Mouse (Mus musculus) spleen, adult 2 months (tissue): Measurements from ENCODE around the gene Polm. TPM values are rescaled to one million over a fixed set of nuclear protein-coding genes. Genes with fewer than 3 reads are reported as not detected.

Source experiments
- DNase-seq, 2 experiments: peaks; one replicate each; pipeline versions ENCODE4 v3.0.0 to v3.0.0-alpha.2; 2012 to 2021; ENCODE audit warnings: low spot score in 2 of 2, low read depth in 1 of 2
- H3K27ac ChIP-seq: fragments of 200-500 bp; 2 replicates; pipeline ENCODE4 v1.5.1; 2012; ENCODE audit warnings: low read length, inconsistent platforms; ENCODE audit not compliant: insufficient read depth
- H3K27me3 ChIP-seq: fragments of 200-500 bp; 2 replicates; pipeline ENCODE4 v1.6.1; 2012; ENCODE audit warnings: mild to moderate bottlenecking, moderate library complexity, low read length, inconsistent platforms; ENCODE audit not compliant: control insufficient read depth, insufficient read depth
- H3K36me3 ChIP-seq: fragments of 200-500 bp; 2 replicates; pipeline ENCODE4 v1.6.1; 2012; ENCODE audit warnings: mild to moderate bottlenecking, low read length, inconsistent platforms; ENCODE audit not compliant: control insufficient read depth, insufficient read depth
- H3K4me1 ChIP-seq: fragments of 200-500 bp; 2 replicates; pipeline ENCODE4 v1.6.1; 2011; ENCODE audit warnings: inconsistent platforms; ENCODE audit not compliant: control insufficient read depth, insufficient read depth, insufficient read length
- H3K4me3 ChIP-seq: fragments of 200-500 bp; 2 replicates; pipeline ENCODE4 v1.5.1; 2011; ENCODE audit warnings: mild to moderate bottlenecking, inconsistent platforms; ENCODE audit not compliant: insufficient read depth, insufficient read length; ENCODE audit errors: extremely low read depth
- CTCF ChIP-seq: fragments of 200-500 bp; IDR thresholded peaks from 2 replicates; pipeline ENCODE4 v1.5.1; 2011; ENCODE audit warnings: mild to moderate bottlenecking, inconsistent platforms; ENCODE audit not compliant: insufficient read depth, insufficient read length, insufficient replicate concordance; ENCODE audit errors: extremely low read depth
- POLR2A ChIP-seq: fragments of 200-500 bp; IDR thresholded peaks from 2 replicates; pipeline ENCODE4 v1.6.1; 2011; ENCODE audit warnings: low read depth, low read length, inconsistent platforms
- WGBS: fragments of 180-500 bp; shearing (Covaris S2); methylation state at CpG from one replicate; pipeline ENCODE4 v1.1.7; 2018; 5-methylcytosine and 5-hydroxymethylcytosine counted together
- polyA plus RNA-seq: library from polyadenylated mRNA; depleted of rRNA; stranded (reverse); fragments of >200 nt; gene quantifications from 2 replicates; pipeline ENCODE4 v1.2.3, GENCODE M21; 2012

Polm gene
- polyA plus RNA-seq, 1 experiment, result 62.5 TPM

DNA sequence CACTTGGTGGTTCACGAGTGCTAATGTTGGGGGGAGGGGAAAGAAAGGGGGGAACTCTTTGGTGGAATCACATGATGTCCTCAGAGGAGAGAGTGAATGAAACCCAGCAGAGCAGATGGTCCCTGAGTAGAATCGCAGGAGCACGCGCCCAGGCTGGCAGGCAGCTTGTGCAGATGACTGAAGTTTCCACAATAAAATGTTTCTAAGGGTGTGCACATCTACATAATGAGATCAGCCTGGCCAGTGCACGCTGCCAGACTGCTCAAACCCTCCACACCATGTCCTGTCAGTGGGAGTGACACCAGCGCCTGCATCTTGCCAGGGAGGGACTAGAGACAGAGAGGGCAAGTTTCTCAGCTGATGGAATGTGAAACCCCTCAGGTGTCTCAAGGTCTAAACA is 10.9 kb upstream of the Polm start:
- no peak for TF ChIP-seq POLR2A
- no peak for TF ChIP-seq CTCF
- 74% methylated on average over 6 of the region's 6 CpGs for WGBS
- DNase-seq, result no peak
- no peaks in the 10 kb centered on the region for H3K36me3 ChIP-seq
- H3K27me3 ChIP-seq, result no peaks in the 10 kb centered on the region
- no peak overlapping the region for H3K4me3 ChIP-seq
- no peak overlapping the region for H3K27ac ChIP-seq
- no peaks in the 10 kb centered on the region for H3K4me1 ChIP-seq

DNA sequence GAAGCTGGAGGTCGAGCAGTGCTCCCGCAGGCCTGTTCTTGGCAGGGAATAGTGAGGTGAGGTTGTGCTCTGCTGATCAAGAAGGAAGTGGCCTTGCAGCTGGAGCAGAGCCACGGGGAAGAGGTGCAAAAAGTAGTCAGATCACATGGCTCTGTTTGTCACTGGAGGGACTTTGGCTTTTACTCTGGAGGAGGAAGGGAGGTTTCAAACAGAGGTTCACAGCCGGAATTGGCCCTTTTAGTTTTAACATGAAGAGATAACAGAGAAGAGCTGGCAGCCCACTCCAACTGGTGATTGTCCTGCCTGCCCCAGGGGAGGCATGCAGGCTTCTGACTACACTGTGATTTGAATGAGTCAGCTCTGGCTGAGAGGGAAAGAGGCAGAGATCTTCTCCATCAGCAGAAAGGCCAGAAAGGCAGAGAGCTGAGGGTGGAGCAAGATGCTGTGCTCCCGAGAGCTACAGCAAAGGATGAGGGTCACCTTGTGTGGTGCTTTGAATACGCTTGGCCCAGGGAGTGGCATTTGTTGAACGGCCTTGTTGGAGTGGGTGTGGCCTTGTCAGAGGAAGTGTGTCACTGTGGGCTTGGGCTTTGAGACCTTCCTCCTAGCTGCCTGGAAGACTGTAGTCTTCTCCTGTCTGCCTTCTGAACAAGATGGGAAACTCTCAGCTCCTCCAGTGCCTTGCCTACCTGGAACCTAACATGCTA is 9.0 kb upstream of the Polm start:
- no peaks in the 10 kb centered on the region for H3K4me1 ChIP-seq
- H3K36me3 ChIP-seq, result no peaks in the 10 kb centered on the region
- H3K4me3 ChIP-seq, result no peak overlapping the region
- H3K27me3 ChIP-seq, result no peaks in the 10 kb centered on the region
- no peak for DNase-seq
- TF ChIP-seq POLR2A (no peak), CTCF (no peak)
- 53% methylated on average over 7 of the region's 7 CpGs for WGBS
- H3K27ac ChIP-seq, result no peak overlapping the region

DNA sequence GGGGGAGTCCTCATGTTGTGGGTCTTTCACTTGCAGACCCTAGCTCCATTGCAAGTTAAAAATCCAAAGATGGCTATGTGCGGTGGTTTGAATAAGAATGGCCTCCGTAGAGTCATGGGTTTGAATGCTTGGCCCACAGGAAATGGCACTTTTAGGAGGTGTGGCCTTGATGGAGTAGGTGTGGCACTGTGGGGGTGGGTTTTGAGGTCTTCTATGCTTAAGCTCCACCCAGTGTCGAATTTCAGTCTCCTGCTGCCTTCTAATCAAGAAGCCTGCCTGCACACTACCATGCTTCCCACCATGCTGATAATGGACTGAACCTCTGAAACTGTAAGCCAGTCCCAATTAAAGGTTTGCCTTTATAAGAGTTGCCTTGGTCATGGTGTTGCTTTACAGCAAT is 5.3 kb upstream of the Polm start:
- 82% methylated on average over 3 of the region's 3 CpGs for WGBS
- TF ChIP-seq POLR2A (no peak), CTCF (no peak)
- Histone ChIP-seq H3K36me3 (no peaks in the 10 kb centered on the region), H3K4me3 (no peak overlapping the region), H3K27ac (no peak overlapping the region), H3K4me1 (no peaks in the 10 kb centered on the region), H3K27me3 (no peaks in the 10 kb centered on the region)
- no peak for DNase-seq

DNA sequence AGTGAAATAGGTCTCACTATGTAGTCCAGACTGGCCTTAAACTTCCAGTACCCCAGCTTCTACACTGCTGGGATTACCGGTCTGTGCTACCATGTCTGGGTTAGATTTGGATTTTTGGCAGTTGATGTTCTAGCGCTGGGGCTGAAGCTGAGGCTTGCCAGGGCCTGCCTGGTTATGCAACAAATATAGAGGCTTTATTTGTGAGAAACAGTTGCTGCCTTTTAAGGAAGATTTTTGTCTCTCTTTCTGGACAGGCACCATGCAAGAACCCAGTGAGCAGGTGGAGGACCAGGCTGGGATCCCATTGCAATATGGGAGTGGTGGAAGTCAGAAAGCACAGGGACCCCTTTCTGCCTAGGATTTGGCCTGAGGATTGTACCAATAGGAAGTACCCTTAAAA is 3.9 kb upstream of the Polm start:
- Histone ChIP-seq H3K4me1 (no peaks in the 10 kb centered on the region), H3K4me3 (no peak overlapping the region), H3K36me3 (no peaks in the 10 kb centered on the region), H3K27ac (no peak overlapping the region), H3K27me3 (no peaks in the 10 kb centered on the region)
- WGBS, result 97% methylated on average over 2 of the region's 2 CpGs
- DNase-seq, result no peak
- no peak for TF ChIP-seq POLR2A

DNA sequence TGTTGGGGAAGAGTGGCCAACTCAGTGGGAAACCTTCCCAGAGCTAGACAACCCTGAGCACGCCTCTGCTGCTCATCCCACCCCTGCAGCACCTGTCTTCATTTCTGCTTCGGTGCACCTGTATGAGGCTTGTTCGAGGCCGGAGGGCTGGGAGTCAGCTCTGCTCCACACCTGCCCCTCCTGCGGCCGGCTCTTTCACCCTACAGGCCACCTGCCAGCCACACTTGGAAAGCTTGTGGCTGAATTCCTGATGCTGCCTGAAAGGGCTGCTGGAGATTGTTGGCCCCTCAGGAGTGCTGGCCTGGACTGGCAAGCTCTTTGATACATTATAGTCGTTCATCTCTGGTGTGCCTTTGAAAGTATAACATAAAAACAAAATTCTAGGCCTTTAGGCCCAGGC is 2.5 kb upstream of the Polm start:
- Histone ChIP-seq H3K4me1 (peaks cover 3% of the 10 kb centered on the region; the same call in 1 of the 2 replicates), H3K4me3 (no peak overlapping the region), H3K27ac (no peak overlapping the region), H3K36me3 (peaks cover 1% of the 10 kb centered on the region), H3K27me3 (no peaks in the 10 kb centered on the region)
- no peak for DNase-seq
- WGBS, result 90% methylated on average over 7 of the region's 7 CpGs
- TF ChIP-seq POLR2A (no peak), CTCF (no peak)

DNA sequence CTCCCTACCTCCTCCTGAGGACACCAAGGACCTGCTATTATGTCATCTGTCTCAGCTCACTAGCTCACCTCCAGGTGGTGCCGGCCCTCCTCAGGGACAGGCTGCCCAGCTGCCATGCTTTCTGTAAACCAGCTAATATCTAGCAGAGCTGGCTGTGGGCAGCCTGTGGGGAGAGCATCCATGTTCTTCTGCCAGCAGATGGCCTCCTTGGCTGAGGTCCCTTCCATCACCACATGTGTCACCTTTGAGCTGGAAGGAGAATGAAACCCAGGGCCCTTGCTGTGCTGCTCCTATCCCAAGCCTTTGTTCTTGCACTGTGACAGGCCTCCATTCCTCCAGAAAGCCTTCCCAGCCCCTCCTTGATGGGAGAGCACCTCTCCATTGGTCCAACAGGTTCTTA is 1.7 kb downstream of the Polm start:
- TF ChIP-seq POLR2A, result no peak
- TF ChIP-seq CTCF, result no peak

DNA sequence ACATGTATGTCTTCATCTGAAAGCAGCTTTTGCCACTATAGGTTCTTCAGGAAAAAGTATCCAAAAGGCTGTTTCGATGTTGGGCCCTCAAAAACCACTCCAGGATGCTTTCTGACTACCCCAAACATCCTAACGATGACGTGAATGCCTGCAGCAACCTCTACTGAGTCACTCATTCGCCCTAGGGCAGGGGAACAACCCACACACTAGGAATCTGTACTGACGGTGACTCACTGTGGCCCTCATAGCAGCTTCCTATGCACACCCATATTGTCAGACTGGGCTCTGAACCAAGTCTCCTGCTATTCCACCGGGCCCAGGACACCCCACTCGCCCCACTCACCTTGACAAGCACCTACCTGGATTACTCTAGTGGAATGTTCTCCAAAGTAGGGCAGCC is 2.8 kb downstream of the Polm start:
- Histone ChIP-seq H3K4me3 (no peak overlapping the region), H3K27ac (peak overlapping the region; percentile 44; the same call in 1 of the 2 replicates), H3K4me1 (peaks cover 9% of the 10 kb centered on the region), H3K36me3 (peaks cover 19% of the 10 kb centered on the region), H3K27me3 (no peaks in the 10 kb centered on the region)
- 67% methylated on average over 7 of the region's 7 CpGs for WGBS
- DNase-seq, result no peak
- TF ChIP-seq POLR2A, result no peak
- TF ChIP-seq CTCF, result no peak

More for the DNA sequence above, 1.7 kb downstream of the Polm start:
- H3K4me3 ChIP-seq, result no peak overlapping the region
- no peak for DNase-seq
- peaks cover 7% of the 10 kb centered on the region; the same call in 1 of the 2 replicates for H3K4me1 ChIP-seq
- no peaks in the 10 kb centered on the region for H3K27me3 ChIP-seq
- WGBS, result 57% methylated on average over 1 of the region's 1 CpGs
- no peak overlapping the region for H3K27ac ChIP-seq
- peaks cover 14% of the 10 kb centered on the region for H3K36me3 ChIP-seq
